Mouse (Mus musculus): ENCODE data around the gene Tomm40l.

The Tomm40l gene

DNA sequence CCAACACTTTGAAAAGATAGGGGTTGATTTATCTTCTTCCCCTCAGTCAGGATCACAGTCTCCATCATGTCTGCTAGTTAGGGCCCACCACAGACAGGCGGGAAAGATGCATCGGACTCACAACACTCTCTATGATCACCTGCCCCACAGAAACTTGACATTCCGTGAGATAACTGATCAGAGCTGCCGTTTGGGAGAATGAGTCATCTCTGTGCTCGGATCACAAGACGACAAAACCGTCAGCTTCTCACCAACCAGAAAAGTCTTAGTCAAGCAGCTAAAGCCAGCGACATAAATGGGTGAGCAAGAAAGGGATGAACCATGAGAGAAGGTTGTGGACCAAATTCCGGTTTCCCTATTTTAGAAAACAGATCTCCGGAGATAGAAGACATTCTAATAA is 30.0 kb downstream of the Tomm40l start:
- DNase-seq, result no peak

DNA sequence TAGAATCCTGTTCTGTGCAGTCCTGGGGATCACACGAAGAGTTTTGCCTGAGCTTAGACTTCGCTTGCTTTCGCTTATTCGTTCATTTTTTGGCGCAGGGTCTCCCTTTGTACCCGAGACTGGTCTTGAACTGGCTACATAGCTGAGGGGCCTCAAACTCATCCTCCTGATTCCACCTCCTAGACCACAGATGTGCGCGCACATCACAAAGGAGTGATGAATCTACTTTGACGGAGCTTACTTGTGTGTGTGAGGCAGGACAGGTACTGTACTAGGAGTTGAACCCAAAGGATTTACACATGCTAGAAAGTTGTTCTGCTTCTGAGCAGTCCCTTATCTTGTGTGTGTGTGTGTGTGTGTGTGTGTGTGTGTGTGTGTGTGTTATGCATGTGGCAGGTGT is 31.5 kb downstream of the Tomm40l start:
- no peak for DNase-seq

DNA sequence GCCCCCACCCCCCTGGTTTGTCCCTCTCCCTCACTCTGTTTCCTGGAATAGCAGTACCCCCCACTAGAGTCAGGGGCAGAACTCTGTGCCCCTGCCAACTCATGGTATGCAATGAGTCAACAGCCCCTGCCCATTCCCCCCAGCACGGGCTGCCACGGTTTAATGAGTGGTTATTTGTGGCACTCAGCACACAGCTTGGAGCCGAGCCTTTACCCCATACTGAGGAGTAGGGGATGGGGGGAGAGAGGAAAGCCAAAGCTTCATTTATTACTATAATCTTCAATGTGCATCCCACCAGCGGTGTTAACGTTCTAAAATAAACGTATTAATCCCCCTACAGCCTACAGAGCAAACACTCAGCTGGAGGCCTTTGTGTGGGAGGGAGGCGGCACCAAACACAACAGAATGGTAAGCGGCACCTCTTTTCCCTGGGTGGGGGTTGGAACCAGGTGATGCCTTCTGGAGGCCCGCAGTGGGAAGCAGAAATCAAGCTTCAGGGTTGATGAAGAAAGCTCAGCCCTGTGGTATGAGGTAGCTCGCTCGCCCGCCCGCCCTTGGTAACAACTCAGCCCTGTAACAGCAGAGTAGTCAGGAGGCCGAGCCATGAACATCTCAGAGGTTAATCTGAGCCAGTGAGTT is 32.7 kb downstream of the Tomm40l start:
- peak in 1 of 2 experiments; percentile 6 for DNase-seq

DNA sequence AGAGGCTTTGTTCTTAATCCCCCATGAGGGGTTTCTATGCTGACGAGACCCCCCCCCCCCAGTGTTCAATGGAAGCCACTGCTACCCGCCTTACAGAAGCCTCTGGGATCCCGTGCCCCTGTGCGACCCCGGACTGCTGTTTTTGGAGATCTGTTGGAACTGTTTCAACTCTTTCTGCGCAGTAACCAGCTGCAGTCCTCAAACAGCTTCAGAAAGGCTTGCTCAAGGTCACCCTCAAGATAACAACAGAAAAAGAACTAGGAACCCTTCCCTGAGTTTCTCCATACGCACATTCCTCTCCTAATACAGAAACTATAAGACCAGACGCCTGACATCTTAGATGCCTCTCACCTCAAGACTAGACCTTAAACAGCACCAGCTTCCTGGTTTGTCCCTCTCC is 33.3 kb downstream of the Tomm40l start:
- no peak for DNase-seq

DNA sequence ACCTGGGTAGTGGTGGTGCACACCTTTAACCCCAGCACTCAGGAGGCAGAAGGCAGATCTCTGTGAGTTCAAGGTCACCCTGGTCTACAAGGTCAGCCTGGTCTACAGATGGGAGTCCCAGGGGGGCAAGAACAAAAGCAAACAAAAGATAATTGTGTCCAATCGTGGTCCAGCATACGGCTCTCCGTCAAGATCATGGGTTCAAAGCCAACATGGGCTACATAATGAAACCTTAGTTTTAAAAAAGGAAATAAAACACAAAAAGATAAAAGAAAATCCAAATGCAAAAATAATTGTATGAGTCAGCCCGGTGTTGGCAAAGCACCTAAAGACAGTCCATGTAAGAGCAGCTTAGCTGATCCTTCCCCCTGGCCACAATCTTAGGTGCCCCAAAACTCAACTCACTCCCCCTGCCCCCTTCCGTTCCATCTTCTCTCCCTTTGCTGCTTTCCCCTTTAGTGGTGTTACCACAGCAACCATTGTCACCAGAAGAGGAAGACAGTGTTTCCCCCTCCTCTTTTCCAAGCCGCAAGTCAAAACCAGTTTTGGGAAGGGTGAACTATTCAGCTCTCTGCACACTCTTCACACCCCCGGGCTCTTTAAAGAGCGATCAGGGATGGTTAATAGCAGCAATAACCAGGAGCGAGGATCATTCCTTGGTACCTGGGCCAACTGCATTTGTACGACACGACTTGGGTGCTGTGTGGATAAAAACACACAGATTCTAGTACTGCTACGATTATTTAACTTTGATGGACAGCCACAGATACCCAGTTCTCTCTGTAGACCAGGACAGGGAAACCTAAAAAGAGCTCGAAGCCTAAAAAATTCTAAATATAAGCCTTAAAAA is 34.2 kb downstream of the Tomm40l start:
- DNase-seq, result no peak

DNA sequence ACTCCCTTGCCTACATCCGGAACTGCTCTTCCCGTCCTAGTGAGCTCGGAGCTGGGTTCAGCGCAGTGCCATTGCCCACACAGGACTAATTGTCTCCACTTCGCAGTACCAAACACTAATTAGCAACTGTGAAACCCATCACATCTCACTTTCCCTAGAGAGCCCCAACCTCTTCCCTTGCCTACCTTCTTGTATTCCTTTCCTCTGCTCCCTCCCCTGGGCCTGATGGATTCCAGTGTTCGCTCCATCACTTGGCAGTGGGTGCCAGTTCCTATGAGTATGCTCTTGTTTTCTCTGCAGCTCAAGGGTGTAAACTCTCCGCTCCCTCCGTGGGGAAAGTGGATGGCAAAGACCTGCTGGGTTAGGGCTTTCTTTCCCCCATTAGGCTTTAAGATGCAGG is 36.7 kb downstream of the Tomm40l start:
- no peak for DNase-seq

DNA sequence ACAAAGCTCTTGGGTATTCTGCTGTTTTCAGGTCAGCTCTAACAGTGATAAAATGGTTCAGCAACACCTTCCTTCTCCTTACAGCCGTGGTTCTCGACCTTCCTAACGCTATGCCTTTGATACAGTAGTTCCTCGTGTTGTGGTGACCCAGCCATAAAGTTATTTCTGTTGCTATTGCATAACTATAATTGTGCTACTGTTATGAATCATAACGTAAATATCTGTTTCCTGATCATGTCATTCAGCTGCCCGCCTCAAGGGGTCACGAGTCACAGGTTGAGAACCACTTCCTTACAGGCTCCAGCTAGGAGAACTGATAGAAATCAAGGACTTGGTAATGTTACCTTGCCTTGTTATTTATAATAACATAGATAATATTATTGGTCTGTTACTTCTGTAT is 38.0 kb downstream of the Tomm40l start:
- no peak for DNase-seq

DNA sequence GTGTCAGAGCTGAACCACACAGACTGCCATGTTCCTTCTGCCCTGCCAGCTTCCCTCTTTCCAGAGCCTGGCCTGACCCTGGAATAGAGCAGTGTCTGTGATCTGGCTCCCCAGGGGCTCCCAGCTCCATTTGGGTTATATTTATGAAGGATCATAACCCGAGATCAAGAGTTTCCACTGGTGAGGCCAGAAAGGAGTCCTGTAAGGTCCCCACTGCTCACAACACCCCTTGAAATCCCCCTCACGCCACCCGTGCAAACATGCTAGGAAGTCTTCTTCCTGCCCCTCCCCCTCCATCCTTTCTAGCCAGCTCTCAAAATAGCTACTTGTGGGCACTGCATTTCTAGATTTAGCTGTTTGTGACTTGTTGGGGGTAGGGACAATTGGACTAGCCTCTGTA is 38.7 kb downstream of the Tomm40l start:
- DNase-seq, result no peak

DNA sequence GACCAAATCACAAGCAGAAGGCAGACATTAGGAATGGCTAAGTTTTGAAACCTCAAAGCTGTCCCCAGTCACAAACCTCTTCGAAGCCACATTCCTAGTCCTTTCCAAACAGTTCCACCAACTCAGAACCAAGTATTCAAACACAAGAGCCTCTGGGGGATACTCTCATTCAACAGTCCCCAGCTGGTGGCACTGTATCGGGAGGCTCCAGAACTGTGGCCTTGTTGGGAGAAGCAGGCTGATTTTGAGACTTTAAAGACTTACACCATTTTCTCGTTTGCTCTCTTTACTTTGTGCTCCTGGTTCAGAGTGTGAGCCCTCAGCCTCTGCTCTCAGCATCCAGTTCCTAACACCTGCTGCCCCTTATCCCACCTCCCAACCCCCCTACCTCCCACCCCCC is 39.3 kb downstream of the Tomm40l start:
- DNase-seq, result no peak

DNA sequence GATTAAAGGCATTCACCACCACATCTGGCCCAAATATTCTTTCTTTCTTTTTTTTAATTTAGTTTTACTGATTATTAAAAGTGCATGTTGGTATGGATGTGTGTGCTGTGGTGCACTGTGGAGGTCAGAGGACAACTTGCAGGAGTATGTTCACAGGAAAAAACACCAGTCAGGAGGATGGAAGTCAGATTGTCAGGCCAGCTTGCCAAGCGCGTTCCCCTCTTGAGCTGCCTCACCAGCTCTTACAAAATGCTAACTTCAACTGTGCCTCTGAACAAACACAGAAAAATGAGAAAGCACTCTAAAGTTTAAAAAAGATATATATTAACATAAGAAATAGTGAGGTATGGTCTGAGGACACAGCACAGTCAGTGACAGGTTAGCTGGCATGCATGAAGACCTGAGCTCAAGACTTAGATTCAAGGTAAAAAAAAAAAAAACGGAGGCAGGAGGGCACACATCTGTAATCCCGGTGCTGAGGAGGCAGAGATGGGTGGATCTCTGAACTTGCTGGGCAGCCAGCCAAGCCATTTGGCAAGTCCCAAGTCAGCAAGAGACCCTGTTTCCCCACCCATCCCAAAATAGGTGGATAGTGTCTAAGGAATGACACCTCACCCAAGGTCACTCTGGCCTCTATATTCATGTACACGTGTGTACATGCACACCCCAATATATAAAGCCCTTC is 42.7 kb downstream of the Tomm40l start:
- no peak for DNase-seq

DNA sequence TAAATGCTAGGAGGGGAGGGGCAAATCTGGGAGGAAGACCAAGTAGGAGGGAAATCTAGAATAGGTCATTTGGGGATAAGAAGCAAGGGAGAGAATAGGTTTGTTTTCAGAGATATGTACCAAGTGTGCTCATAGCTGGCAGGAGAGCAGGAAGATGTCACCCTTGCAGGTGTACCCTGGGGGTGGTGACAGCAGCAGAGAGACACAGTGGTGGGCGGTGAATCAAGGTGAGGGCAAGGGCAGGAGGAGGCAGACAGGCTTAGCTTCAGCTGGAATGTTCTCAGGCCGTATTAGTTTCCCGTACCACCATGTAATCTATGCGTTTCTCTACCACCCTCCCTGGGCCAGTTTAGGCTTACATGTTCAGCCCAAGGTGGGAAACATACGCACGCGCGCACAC is 49.5 kb downstream of the Tomm40l start:
- DNase-seq, result no peak

DNA sequence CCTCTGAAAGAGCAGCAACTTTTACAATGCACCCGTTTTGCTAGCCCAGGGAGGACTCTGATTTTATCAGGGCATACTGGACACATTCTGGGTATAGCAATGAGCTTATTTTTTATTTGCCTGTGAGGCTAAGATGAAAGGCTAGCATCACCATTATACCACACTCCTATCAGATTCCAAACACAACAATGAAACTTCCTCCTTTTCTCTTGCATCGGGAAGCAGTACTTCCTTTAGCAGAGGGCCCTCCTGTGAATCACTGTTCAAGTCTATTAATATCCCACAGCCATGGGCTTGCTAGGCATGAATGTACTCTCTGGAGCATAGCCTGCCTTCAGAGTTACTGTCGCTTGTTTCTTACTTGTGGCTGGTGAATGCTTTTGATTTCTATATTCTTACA is 51.2 kb downstream of the Tomm40l start:
- no peak for DNase-seq

DNA sequence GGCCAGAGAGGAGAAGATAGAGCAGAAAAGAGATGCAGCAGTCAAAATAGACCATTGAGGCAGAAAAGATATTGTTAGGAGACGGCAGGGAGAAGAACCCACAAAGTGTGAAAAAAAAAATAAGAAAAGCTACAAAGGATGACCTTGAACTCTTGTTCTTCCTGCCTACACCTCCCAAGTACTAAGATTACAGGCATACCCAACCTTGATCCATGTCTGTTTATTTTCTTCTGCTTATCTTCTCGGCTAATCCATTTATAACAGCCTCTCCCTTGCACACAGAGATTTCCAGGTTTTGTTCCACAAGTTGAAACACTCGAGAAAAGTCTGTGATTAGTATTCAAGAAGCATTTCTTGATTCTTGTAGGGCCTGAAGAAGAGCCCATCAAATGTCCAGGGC is 52.4 kb downstream of the Tomm40l start:
- no peak for DNase-seq

DNA sequence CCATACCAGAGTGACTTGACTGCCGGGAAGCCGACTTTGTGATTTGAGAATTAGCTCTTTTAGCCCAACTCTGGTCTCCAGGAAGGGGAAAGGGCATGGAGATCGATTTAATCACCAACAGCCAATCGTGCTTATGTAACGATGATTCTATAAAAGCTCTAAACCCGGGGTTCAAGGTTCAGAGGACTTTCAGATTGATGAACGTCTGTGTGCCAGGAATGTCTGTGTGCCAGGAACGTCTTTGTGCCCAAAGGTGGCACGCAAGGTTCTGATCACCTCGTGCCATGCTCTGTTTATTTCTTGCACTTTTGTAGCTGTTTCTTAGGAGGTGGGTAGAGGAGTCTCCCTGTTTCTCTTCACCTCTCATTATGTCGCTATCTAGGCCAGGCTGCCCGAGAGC is 53.4 kb downstream of the Tomm40l start:
- DNase-seq, result no peak
